Mouse (Mus musculus): ENCODE data around the gene Ubash3b.

Gene Ubash3b

DNA sequence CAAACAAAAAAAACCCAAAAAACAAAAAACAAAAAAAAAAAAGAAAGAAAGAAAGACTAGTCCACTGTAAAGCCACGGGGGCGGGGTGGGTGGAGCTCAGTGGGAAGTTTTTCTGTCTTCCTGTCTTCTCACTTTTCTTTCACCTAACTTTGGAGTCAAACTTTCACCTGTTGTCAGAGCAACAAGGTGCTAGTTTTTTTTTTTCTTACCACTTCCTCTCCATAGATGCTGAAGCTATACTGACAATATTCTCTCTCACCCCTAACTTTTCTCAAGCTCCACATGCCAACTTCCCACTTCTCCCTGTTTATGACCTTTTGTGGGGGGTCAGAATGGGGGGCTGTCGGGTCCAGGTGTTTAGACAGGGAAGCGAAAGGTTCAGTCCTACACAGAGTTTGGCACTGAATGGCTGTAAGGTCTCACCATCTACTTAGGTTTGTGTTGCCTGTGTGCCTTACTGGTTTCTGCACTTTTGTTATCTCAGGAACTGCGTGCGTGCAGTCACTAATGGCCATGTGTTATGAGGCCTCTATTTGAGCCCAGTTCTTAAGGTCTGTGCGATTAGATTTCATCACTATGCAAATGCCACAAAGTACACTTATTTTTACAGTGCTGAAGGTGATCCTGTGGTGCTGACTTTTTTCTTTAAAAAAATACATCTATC, 164.2 kb downstream of the Ubash3b start:
- DNase-seq (ENCODE audit: low spot score in 2 of 2), result no peak

- no peak for DNase-seq (ENCODE audit: low spot score in 2 of 2)
These were observed 167.4 kb downstream of the Ubash3b start for GRCm38 (mm10) chr9:40994075-40994474.

- DNase-seq (ENCODE audit: low spot score in 2 of 2), result no peak
These were observed 170.0 kb downstream of the Ubash3b start for GRCm38 (mm10) chr9:40991511-40991910.

GRCm38 (mm10) chr9:40989940-40990588, 171.4 kb downstream of the Ubash3b start:
- peak in 1 of 2 experiments; percentile 40 for DNase-seq (ENCODE audit: low spot score in 2 of 2)

DNA sequence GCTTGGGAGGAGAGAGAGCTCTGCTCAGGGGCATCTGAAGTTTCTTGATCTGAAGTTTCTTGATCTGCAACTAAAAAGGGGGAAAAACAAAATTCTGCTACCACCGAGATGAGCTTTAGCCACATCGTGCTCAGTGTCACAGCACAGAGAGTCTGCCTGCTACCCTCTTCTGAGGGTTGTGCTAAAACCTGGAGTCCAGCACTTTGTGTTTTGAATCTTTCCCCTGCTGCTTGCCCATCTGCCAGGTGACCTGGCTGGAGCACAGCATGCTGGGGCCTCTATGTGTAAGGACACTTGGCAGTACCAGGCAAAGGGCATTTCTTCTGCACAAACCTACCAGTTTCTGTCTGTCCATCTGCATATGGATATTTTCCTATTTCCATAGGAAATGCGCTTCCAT, 177.2 kb downstream of the Ubash3b start:
- DNase-seq (ENCODE audit: low spot score in 2 of 2), result no peak

GRCm38 (mm10) chr9:40983758-40984157, 177.7 kb downstream of the Ubash3b start:
- no peak for DNase-seq (ENCODE audit: low spot score in 2 of 2)

GRCm38 (mm10) chr9:40982480-40982879, 179.0 kb downstream of the Ubash3b start:
- DNase-seq (ENCODE audit: low spot score in 2 of 2), result no peak

GRCm38 (mm10) chr9:40974042-40974801, 187.3 kb downstream of the Ubash3b start:
- no peak for DNase-seq (ENCODE audit: low spot score in 2 of 2)

DNA sequence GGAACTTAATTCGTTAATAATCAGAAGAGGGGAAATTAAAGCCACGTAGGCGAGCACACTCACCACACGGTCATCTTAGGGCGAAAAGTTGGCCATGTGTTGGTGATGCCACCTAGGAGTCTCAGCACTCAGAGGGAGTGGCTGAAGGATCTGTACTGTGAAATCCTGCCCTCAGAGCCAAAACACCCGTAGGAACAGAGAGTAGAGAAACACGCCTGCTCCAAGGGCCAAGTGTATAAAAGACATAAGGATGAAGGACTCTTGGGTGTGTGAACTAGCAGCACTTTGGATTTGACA, 197.1 kb downstream of the Ubash3b start:
- DNase-seq (ENCODE audit: low spot score in 2 of 2), result no peak

- no peak for DNase-seq (ENCODE audit: low spot score in 2 of 2)
These were observed 197.7 kb downstream of the Ubash3b start, which contains the start of gene Jhy for GRCm38 (mm10) chr9:40963586-40964417. Gene Jhy, minus strand, starts transcription at chr9:40964118.

DNA sequence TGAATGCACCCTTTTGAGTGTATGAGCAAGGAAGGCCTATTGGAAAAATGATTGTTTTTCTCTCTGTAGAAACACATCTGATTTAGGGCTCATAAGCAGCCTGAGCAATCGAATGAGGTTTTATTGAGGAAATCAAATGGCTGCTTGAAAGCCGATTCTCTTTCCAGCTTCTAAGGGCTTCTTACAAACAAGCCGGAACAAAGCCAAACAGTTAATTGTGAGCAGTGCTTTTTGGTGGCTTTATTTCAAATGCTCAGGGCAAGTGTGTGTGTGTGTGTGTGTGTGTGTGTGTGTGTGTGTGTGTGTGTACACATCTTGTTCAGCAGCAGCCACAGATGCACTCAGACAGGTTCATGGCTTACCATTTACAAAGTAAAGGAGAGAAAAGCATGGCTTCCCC, 200.1 kb downstream of the Ubash3b start:
- no peak for DNase-seq (ENCODE audit: low spot score in 2 of 2)

Measured in spleen, postnatal 14 days (tissue).